ENCODE assay signal across 8 mouse cellular contexts in genomic region chr13:104108651-104109287, GRCm38 (mm10). TPM values are rescaled to one million over a fixed set of nuclear protein-coding genes. Genes with fewer than 3 reads are reported as not detected.
DNase-seq lines count a peak whose midpoint lies in the region; ATAC-seq and TF ChIP-seq lines count a peak whose summit lies in the region.
"Had no signal": no experiment of that assay in that cellular context is flagged by ENCODE, and none has a peak within 500 bp of the region (broad histone marks: within the 10 kb centered on the region; RNA-seq: fewer than 3 reads in every experiment).

No protein-coding gene starts in this region.

- peak overlapping the region; percentile 24 for H3ac ChIP-seq in myocyte (ENCODE audit: control insufficient read depth, insufficient read length)

- H3K4me3 ChIP-seq in testis, adult 2 months (ENCODE audit: control insufficient read depth, low read depth, low read length): peak overlapping the region; percentile 94
- H3K4me3 ChIP-seq in heart, embryonic 11.5 days (ENCODE audit: low read depth, low read length): peak overlapping the region; percentile 62
- peak overlapping the region; percentile 68 for H3K4me3 ChIP-seq in limb, embryonic 15.5 days
- H3K4me3 ChIP-seq in myocyte: peak overlapping the region; percentile 80

- TF ChIP-seq CTCF in testis, adult 2 months (IDR thresholded peaks at IDR 0.05; ENCODE audit: control insufficient read depth, insufficient read depth, insufficient replicate concordance, low read depth, low read length): no peak

- ATAC-seq in heart, embryonic 11.5 days (replicated peaks; ENCODE audit: insufficient number of reproducible peaks, low FRiP score, low TSS enrichment): no peak
- ATAC-seq in limb, embryonic 15.5 days (ENCODE audit: insufficient number of reproducible peaks, low FRiP score, low TSS enrichment, low read depth): no peak

- H3K27me3 ChIP-seq in testis, adult 2 months (ENCODE audit: control insufficient read depth, insufficient read depth, low read length): no peaks in the 10 kb centered on the region
- H3K27me3 ChIP-seq in heart, embryonic 11.5 days (ENCODE audit: control insufficient read depth, insufficient read depth, low read length): no peaks in the 10 kb centered on the region
- H3K27me3 ChIP-seq in limb, embryonic 15.5 days: no peaks in the 10 kb centered on the region
- no peaks in the 10 kb centered on the region for H3K27me3 ChIP-seq in myocyte (ENCODE audit: control insufficient read depth, insufficient read depth, insufficient read length)

- no peak for DNase-seq in testis, postnatal 14 days (ENCODE audit: low spot score)
- DNase-seq in c-Kit-positive CD71-positive TER-119-negative erythroid progenitor cells, embryonic 14.5 days (ENCODE audit: low read depth): peak; percentile 33
- DNase-seq in left cerebral cortex, postnatal 10 days (ENCODE audit: extremely low spot score in 1 of 2, low spot score in 2 of 2): no peak

- WGBS in heart, embryonic 11.5 days (ENCODE audit: insufficient replicate concordance): 3% methylated on average over 24 of the region's 24 CpGs
- WGBS in limb, embryonic 15.5 days: under 1% methylated on average over 24 of the region's 24 CpGs

- H3K9me3 ChIP-seq in heart, embryonic 11.5 days (replicated peaks; ENCODE audit: control insufficient read depth, low read length): peaks cover 8% of the 10 kb centered on the region; the same call in 1 of the 2 replicates
- H3K9me3 ChIP-seq in limb, embryonic 15.5 days: no peaks in the 10 kb centered on the region

- intact Hi-C loops in left cerebral cortex, postnatal 10 days (cut with DNase I): no loop called here

- no peaks in the 10 kb centered on the region for H3K79me2 ChIP-seq in myocyte (ENCODE audit: control insufficient read depth, insufficient read depth)

- H3K27ac ChIP-seq in testis, adult 2 months (ENCODE audit: control insufficient read depth, insufficient read depth, low read depth, low read length): peak overlapping the region; percentile 71
- peak overlapping the region; percentile 73 for H3K27ac ChIP-seq in heart, embryonic 11.5 days (ENCODE audit: low read depth, low read length)
- peak overlapping the region; percentile 63 for H3K27ac ChIP-seq in limb, embryonic 15.5 days

- H3K36me3 ChIP-seq in testis, adult 2 months (ENCODE audit: control insufficient read depth, insufficient read depth, low read length): no peaks in the 10 kb centered on the region
- no peaks in the 10 kb centered on the region for H3K36me3 ChIP-seq in heart, embryonic 11.5 days (ENCODE audit: control insufficient read depth, insufficient read depth, low read length)
- no peaks in the 10 kb centered on the region for H3K36me3 ChIP-seq in limb, embryonic 15.5 days
- no peaks in the 10 kb centered on the region for H3K36me3 ChIP-seq in myocyte (ENCODE audit: control insufficient read depth, insufficient read depth)

- H3K4me2 ChIP-seq in heart, embryonic 11.5 days: peak overlapping the region; percentile 98
- peak overlapping the region; percentile 98 for H3K4me2 ChIP-seq in limb, embryonic 15.5 days
- peak overlapping the region; percentile 94 for H3K4me2 ChIP-seq in myocyte (ENCODE audit: low read depth)

- H3K4me1 ChIP-seq in testis, adult 2 months (ENCODE audit: control insufficient read depth, insufficient read depth, low read length): peaks cover 10% of the 10 kb centered on the region
- H3K4me1 ChIP-seq in heart, embryonic 11.5 days (ENCODE audit: control insufficient read depth, insufficient read depth, low read length): no peaks in the 10 kb centered on the region; the same call in 1 of the 2 replicates
- peaks cover 15% of the 10 kb centered on the region for H3K4me1 ChIP-seq in limb, embryonic 15.5 days

- peak overlapping the region; percentile 85 for H3K9ac ChIP-seq in heart, embryonic 11.5 days (ENCODE audit: low read depth, low read length)
- H3K9ac ChIP-seq in limb, embryonic 15.5 days: peak overlapping the region; percentile 69

- TF ChIP-seq POLR2A in testis, adult 2 months (IDR thresholded peaks at IDR 0.05; ENCODE audit: control insufficient read depth, low read depth, low read length): no peak
- no peak for TF ChIP-seq POLR2A in myocyte (IDR thresholded peaks at IDR 0.05; ENCODE audit: insufficient read length, low read depth)

TF ChIP-seq in myocyte, 11 proteins besides CTCF, POLR2A, EP300 and RAD21:
- TF ChIP-seq REST (IDR thresholded peaks at IDR 0.05; ENCODE audit: insufficient read depth, insufficient read length) (no peak), MYOD1 (IDR thresholded peaks at IDR 0.05; ENCODE audit: control insufficient read depth in 1 of 3, insufficient read length in 2 of 3, low read depth in 2 of 3) (no peak), MYOG (IDR thresholded peaks at IDR 0.05; ENCODE audit: control insufficient read depth in 1 of 3, insufficient read depth in 1 of 3, insufficient read length in 2 of 3, low read depth in 2 of 3) (no peak), MAX (IDR thresholded peaks at IDR 0.05; ENCODE audit: low read depth) (no peak), E2F4 (IDR thresholded peaks at IDR 0.05; ENCODE audit: insufficient read depth) (no peak), CEBPB (IDR thresholded peaks at IDR 0.05; ENCODE audit: insufficient read depth, poor library complexity, severe bottlenecking) (no peak), POLR2AphosphoS2 (IDR thresholded peaks at IDR 0.05; ENCODE audit: insufficient read length, low read depth) (no peak), TCF3 (IDR thresholded peaks at IDR 0.05; ENCODE audit: insufficient read length, low read depth) (no peak), TCF12 (IDR thresholded peaks at IDR 0.05; ENCODE audit: insufficient read depth, poor library complexity, severe bottlenecking) (no peak), USF1 (IDR thresholded peaks at IDR 0.05; ENCODE audit: low read depth) (no peak), SRF (IDR thresholded peaks at IDR 0.05; ENCODE audit: control insufficient read depth, insufficient read length, low read depth) (no peak)
TF ChIP-seq in myocyte: peak in this region for 0.

RNA-seq across cellular contexts. Expression of gene Nln, which starts 0.6 kb away (rescaled TPM):
- polyA plus RNA-seq in testis, adult 2 months (2012; rRNA removed): 4.1 and 5.1 TPM in 2 replicates
- polyA plus RNA-seq in heart, embryonic 11.5 days (2014; fragmentation: Nextera tagmentation; extraction: Ambion mirVana): 25.2 and 28.7 TPM in 2 replicates
- polyA plus RNA-seq in limb, embryonic 15.5 days (2015; fragmentation: Nextera tagmentation; extraction: Ambion mirVana): 13.8 and 14.3 TPM in 2 replicates
- 10.8 TPM for polyA plus RNA-seq in myocyte (2012; fragmentation: generic; extraction: Trizol)
- total RNA-seq in left cerebral cortex, postnatal 10 days (2021): 10 to 100 TPM; 43.7 to 46.3 TPM

RNA-seq across cellular contexts. Expression of gene Sgtb, which starts 0.8 kb away (rescaled TPM):
- 1.4 and 1.6 TPM in 2 replicates for polyA plus RNA-seq in testis, adult 2 months (2012; rRNA removed)
- polyA plus RNA-seq in heart, embryonic 11.5 days (2014; fragmentation: Nextera tagmentation; extraction: Ambion mirVana): 2.8 and 3.2 TPM in 2 replicates
- polyA plus RNA-seq in limb, embryonic 15.5 days (2015; fragmentation: Nextera tagmentation; extraction: Ambion mirVana): 4.9 and 5.6 TPM in 2 replicates
- 4.3 TPM for polyA plus RNA-seq in myocyte (2012; fragmentation: generic; extraction: Trizol)
- 10 to 100 TPM; 70.6 to 71.7 TPM for total RNA-seq in left cerebral cortex, postnatal 10 days (2021)
- total RNA-seq: hematopoietic stem cell, adult 5-6 weeks had no signal
